Mouse (Mus musculus): ENCODE data around the gene Msrb1.
"Not testable (repeated sequence)": the region's sequence is repeated elsewhere in the genome, so short reads cannot be mapped to it uniquely, and the experiment has no call there.

- TF ChIP-seq TAL1, GATA1 (IDR thresholded peaks at IDR 0.05; ENCODE audit: low read length): not testable (repeated sequence)
Measured at GRCm38 (mm10) chr17:24718938-24719337, 17.5 kb upstream of the Msrb1 start.

Measured in erythroblast, embryonic 14.5 days (primary cell).